Mouse (Mus musculus) embryonic facial prominence, embryonic 10.5 days (tissue): ENCODE results near the gene Ppp2r5e. TPM values are rescaled to one million over a fixed set of nuclear protein-coding genes. Genes with fewer than 3 reads are reported as not detected.
A peak's percentile ranks its signal among the peaks of the same experiment; 100 is the strongest.

Experiments
- DNase-seq: peaks from one replicate; pipeline ENCODE4 v3.0.0-alpha.2; 2017; ENCODE audit warnings: low spot score
- H3K27ac ChIP-seq: fragments of 300-500 bp; sonication (generic); replicated peaks from 2 replicates; pipeline ENCODE4 v1.5.1; 2016; ENCODE audit warnings: mild to moderate bottlenecking
- H3K27me3 ChIP-seq: fragments of 300-500 bp; sonication (generic); replicated peaks from 2 replicates; pipeline ENCODE4 v1.6.1; 2016; ENCODE audit warnings: low read depth, mild to moderate bottlenecking; ENCODE audit not compliant: poor library complexity, severe bottlenecking
- H3K36me3 ChIP-seq: fragments of 300-500 bp; sonication (generic); replicated peaks from 2 replicates; pipeline ENCODE4 v1.6.1; 2016; ENCODE audit warnings: mild to moderate bottlenecking, moderate library complexity
- H3K4me1 ChIP-seq: fragments of 300-500 bp; sonication (generic); 2 replicates; pipeline ENCODE4 v1.6.1; 2016
- H3K4me3 ChIP-seq: fragments of 300-500 bp; sonication (generic); 2 replicates; pipeline ENCODE4 v1.5.1; 2016; ENCODE audit warnings: mild to moderate bottlenecking, moderate library complexity
- H3K9me3 ChIP-seq: fragments of 300-500 bp; sonication (generic); 2 replicates; pipeline ENCODE4 v1.6.1; 2016; ENCODE audit warnings: mild to moderate bottlenecking
- WGBS: fragments of 180-500 bp; shearing (Covaris S2); methylation state at CpG from one replicate; pipeline ENCODE4 v1.1.7; 2016; 5-methylcytosine and 5-hydroxymethylcytosine counted together
- polyA plus RNA-seq: library from polyadenylated mRNA; unstranded; fragments of >200 nt; fragmentation: Nextera tagmentation; extraction: Ambion mirVana; gene quantifications from 2 replicates; pipeline ENCODE4 v1.2.1, GENCODE M21; 2016

Ppp2r5e gene
- polyA plus RNA-seq, 1 experiment from 2014 or later, result 14.5 TPM

- Histone ChIP-seq H3K27me3 (no peaks in the 10 kb centered on the region), H3K36me3 (no peaks in the 10 kb centered on the region; the same call in 1 of the 2 replicates), H3K9me3 (no peaks in the 10 kb centered on the region; the same call in 1 of the 2 replicates), H3K27ac (no peak overlapping the region), H3K4me3 (no peak overlapping the region), H3K4me1 (peaks cover 7% of the 10 kb centered on the region; the same call in 1 of the 2 replicates)
- 84% methylated on average over 7 of the region's 7 CpGs for WGBS
- no peak for DNase-seq
Measured at GRCm38 (mm10) chr12:75528857-75529808, 66.9 kb downstream of the Ppp2r5e start.

- H3K27me3 ChIP-seq, result no peaks in the 10 kb centered on the region
- no peaks in the 10 kb centered on the region; the same call in 1 of the 2 replicates for H3K9me3 ChIP-seq
- no peak for DNase-seq
- no peak overlapping the region for H3K27ac ChIP-seq
- WGBS, result 86% methylated on average over 1 of the region's 1 CpGs
- peaks cover 7% of the 10 kb centered on the region; the same call in 1 of the 2 replicates for H3K4me1 ChIP-seq
- no peak overlapping the region for H3K4me3 ChIP-seq
- H3K36me3 ChIP-seq, result no peaks in the 10 kb centered on the region; the same call in 1 of the 2 replicates
Measured at GRCm38 (mm10) chr12:75528300-75528699, 67.7 kb downstream of the Ppp2r5e start.

- Histone ChIP-seq H3K27me3 (no peaks in the 10 kb centered on the region), H3K4me3 (no peak overlapping the region), H3K27ac (no peak overlapping the region), H3K9me3 (no peaks in the 10 kb centered on the region), H3K4me1 (peaks cover 4% of the 10 kb centered on the region), H3K36me3 (no peaks in the 10 kb centered on the region; the same call in 1 of the 2 replicates)
- 81% methylated on average over 3 of the region's 3 CpGs for WGBS
- no peak for DNase-seq
Measured at GRCm38 (mm10) chr12:75524199-75524598, 71.8 kb downstream of the Ppp2r5e start.

GRCm38 (mm10) chr12:75522931-75523330, 73.1 kb downstream of the Ppp2r5e start:
- DNase-seq, result no peak
- Histone ChIP-seq H3K27ac (no peak overlapping the region), H3K4me3 (no peak overlapping the region), H3K9me3 (no peaks in the 10 kb centered on the region), H3K27me3 (no peaks in the 10 kb centered on the region), H3K4me1 (peaks cover 6% of the 10 kb centered on the region), H3K36me3 (no peaks in the 10 kb centered on the region; the same call in 1 of the 2 replicates)
- 89% methylated on average over 2 of the region's 2 CpGs for WGBS

GRCm38 (mm10) chr12:75522360-75522759, 73.7 kb downstream of the Ppp2r5e start:
- Histone ChIP-seq H3K27ac (no peak overlapping the region), H3K4me1 (peaks cover 6% of the 10 kb centered on the region), H3K9me3 (no peaks in the 10 kb centered on the region), H3K27me3 (no peaks in the 10 kb centered on the region), H3K36me3 (no peaks in the 10 kb centered on the region; the same call in 1 of the 2 replicates), H3K4me3 (no peak overlapping the region)
- DNase-seq, result no peak
- WGBS, result 81% methylated on average over 2 of the region's 2 CpGs

GRCm38 (mm10) chr12:75520395-75520794, 75.7 kb downstream of the Ppp2r5e start:
- DNase-seq, result no peak
- Histone ChIP-seq H3K4me1 (peaks cover 23% of the 10 kb centered on the region), H3K4me3 (no peak overlapping the region), H3K27me3 (no peaks in the 10 kb centered on the region), H3K9me3 (no peaks in the 10 kb centered on the region), H3K36me3 (peaks cover 2% of the 10 kb centered on the region; the same call in 1 of the 2 replicates), H3K27ac (no peak overlapping the region)
- WGBS, result 80% methylated on average over 3 of the region's 3 CpGs

GRCm38 (mm10) chr12:75519181-75519940, 76.7 kb downstream of the Ppp2r5e start:
- 95% methylated on average over 10 of the region's 10 CpGs for WGBS
- H3K4me1 ChIP-seq, result peaks cover 30% of the 10 kb centered on the region
- peaks cover 12% of the 10 kb centered on the region for H3K36me3 ChIP-seq
- H3K4me3 ChIP-seq, result no peak overlapping the region
- no peak overlapping the region for H3K27ac ChIP-seq
- no peaks in the 10 kb centered on the region for H3K27me3 ChIP-seq
- no peaks in the 10 kb centered on the region for H3K9me3 ChIP-seq
- no peak for DNase-seq

- 52% methylated on average over 10 of the region's 10 CpGs for WGBS
- Histone ChIP-seq H3K4me1 (peaks cover 28% of the 10 kb centered on the region), H3K27ac (no peak overlapping the region), H3K27me3 (no peaks in the 10 kb centered on the region), H3K9me3 (no peaks in the 10 kb centered on the region), H3K36me3 (peaks cover 23% of the 10 kb centered on the region), H3K4me3 (no peak overlapping the region)
- DNase-seq, result peak; percentile 13
Measured at GRCm38 (mm10) chr12:75515301-75515906, 80.6 kb downstream of the Ppp2r5e start.

GRCm38 (mm10) chr12:75511520-75511919, 84.5 kb downstream of the Ppp2r5e start:
- 97% methylated on average over 2 of the region's 2 CpGs for WGBS
- H3K27ac ChIP-seq, result no peak overlapping the region
- H3K36me3 ChIP-seq, result peaks cover 35% of the 10 kb centered on the region

GRCm38 (mm10) chr12:75504991-75505650, 90.9 kb downstream of the Ppp2r5e start:
- Histone ChIP-seq H3K4me3 (no peak overlapping the region), H3K27me3 (no peaks in the 10 kb centered on the region), H3K27ac (no peak overlapping the region), H3K9me3 (no peaks in the 10 kb centered on the region), H3K4me1 (no peaks in the 10 kb centered on the region), H3K36me3 (peaks cover 12% of the 10 kb centered on the region; the same call in 1 of the 2 replicates)
- DNase-seq, result no peak
- 81% methylated on average over 6 of the region's 6 CpGs for WGBS

More at GRCm38 (mm10) chr12:75511520-75511919, 84.5 kb downstream of the Ppp2r5e start:
- DNase-seq, result no peak
- Histone ChIP-seq H3K4me1 (peaks cover 18% of the 10 kb centered on the region), H3K27me3 (no peaks in the 10 kb centered on the region), H3K9me3 (no peaks in the 10 kb centered on the region), H3K4me3 (no peak overlapping the region)

GRCm38 (mm10) chr12:75502664-75503063, 93.4 kb downstream of the Ppp2r5e start:
- H3K4me3 ChIP-seq, result no peak overlapping the region
- no peak for DNase-seq
- H3K27ac ChIP-seq, result no peak overlapping the region
- H3K27me3 ChIP-seq, result no peaks in the 10 kb centered on the region
- WGBS, result 87% methylated on average over 4 of the region's 4 CpGs
- H3K4me1 ChIP-seq, result no peaks in the 10 kb centered on the region
- peaks cover 7% of the 10 kb centered on the region; the same call in 1 of the 2 replicates for H3K36me3 ChIP-seq
- no peaks in the 10 kb centered on the region for H3K9me3 ChIP-seq
